Mouse (Mus musculus): ENCODE measurements around the gene Nab2. TPM values are rescaled to one million over a fixed set of nuclear protein-coding genes. Genes with fewer than 3 reads are reported as not detected.

Gene Nab2
- polyA plus RNA-seq, 1 experiment from 2014 or later, result 1.2 TPM

Other genes starting within 250 kb of the Nab2 start
- 0.32 and 1.0 TPM in 2 replicates for gene Stac3, start 166.9 kb downstream of the Nab2 start, polyA plus RNA-seq (2014; fragmentation: Nextera tagmentation; extraction: Ambion mirVana)
- 14.2 and 18.6 TPM in 2 replicates for gene Ndufa4l2, start 153.6 kb downstream of the Nab2 start, polyA plus RNA-seq (2014; fragmentation: Nextera tagmentation; extraction: Ambion mirVana)
- gene Shmt2, start 146.1 kb downstream of the Nab2 start, polyA plus RNA-seq (2014; fragmentation: Nextera tagmentation; extraction: Ambion mirVana), result 48.9 and 50.7 TPM in 2 replicates
- 106 and 134 TPM in 2 replicates for gene Nxph4, start 134.0 kb downstream of the Nab2 start, polyA plus RNA-seq (2014; fragmentation: Nextera tagmentation; extraction: Ambion mirVana)
- 110 and 131 TPM in 2 replicates for gene Lrp1, start 47.4 kb downstream of the Nab2 start, polyA plus RNA-seq (2014; fragmentation: Nextera tagmentation; extraction: Ambion mirVana)
- gene Stat6, start 25.6 kb downstream of the Nab2 start, polyA plus RNA-seq (2014; fragmentation: Nextera tagmentation; extraction: Ambion mirVana), result 1.4 and 4.0 TPM in 2 replicates
- gene Nemp1, start 1.7 kb downstream of the Nab2 start, polyA plus RNA-seq (2014; fragmentation: Nextera tagmentation; extraction: Ambion mirVana), result 2.6 and 3.5 TPM in 2 replicates
- 0.62 TPM in 1 of 2 replicates, not detected in the other for gene Myo1a, start 36.6 kb upstream of the Nab2 start, polyA plus RNA-seq (2014; fragmentation: Nextera tagmentation; extraction: Ambion mirVana)
- not detected in 2 replicates for gene Tac2, start 55.9 kb upstream of the Nab2 start, polyA plus RNA-seq (2014; fragmentation: Nextera tagmentation; extraction: Ambion mirVana)
- 5.5 and 6.2 TPM in 2 replicates for gene Zbtb39, start 71.0 kb upstream of the Nab2 start, polyA plus RNA-seq (2014; fragmentation: Nextera tagmentation; extraction: Ambion mirVana)
- 0.53 and 0.67 TPM in 2 replicates for gene Gpr182, start 83.2 kb upstream of the Nab2 start, polyA plus RNA-seq (2014; fragmentation: Nextera tagmentation; extraction: Ambion mirVana)
- 0.07 TPM in 1 of 2 replicates, not detected in the other for gene Rdh1, start 91.2 kb upstream of the Nab2 start, polyA plus RNA-seq (2014; fragmentation: Nextera tagmentation; extraction: Ambion mirVana)
- not detected in 2 replicates for gene Rdh16f1, start 91.2 kb upstream of the Nab2 start, polyA plus RNA-seq (2014; fragmentation: Nextera tagmentation; extraction: Ambion mirVana)
- gene Rdh9, start 107.8 kb upstream of the Nab2 start, polyA plus RNA-seq (2014; fragmentation: Nextera tagmentation; extraction: Ambion mirVana), result 0.13 and 0.22 TPM in 2 replicates
- gene Rdh16, start 132.6 kb upstream of the Nab2 start, polyA plus RNA-seq (2014; fragmentation: Nextera tagmentation; extraction: Ambion mirVana), result 0.07 TPM in 1 of 2 replicates, not detected in the other
- gene Rdh19, start 181.4 kb upstream of the Nab2 start, polyA plus RNA-seq (2014; fragmentation: Nextera tagmentation; extraction: Ambion mirVana), result not detected in 2 replicates
- gene Rdh16f2, start 197.9 kb upstream of the Nab2 start, polyA plus RNA-seq (2014; fragmentation: Nextera tagmentation; extraction: Ambion mirVana), result not detected in 2 replicates
- gene Rdh7, start 220.2 kb upstream of the Nab2 start, polyA plus RNA-seq (2014; fragmentation: Nextera tagmentation; extraction: Ambion mirVana), result not detected in 2 replicates
- not detected in 2 replicates for gene Sdr9c7, start 229.9 kb upstream of the Nab2 start, polyA plus RNA-seq (2014; fragmentation: Nextera tagmentation; extraction: Ambion mirVana)